Mouse (Mus musculus) spleen, embryonic (tissue): ENCODE results near the gene Zbtb41.
"Not testable (repeated sequence)": the region's sequence is repeated elsewhere in the genome, so short reads cannot be mapped to it uniquely, and the experiment has no call there.

Source experiments
- CTCF ChIA-PET: fragments of 350-600 bp; sonication (Branson Sonifier 250); formaldehyde crosslinking; loops from one replicate; lab custom pipeline; 2022; lab: Charles Lee

Zbtb41 gene

DNA sequence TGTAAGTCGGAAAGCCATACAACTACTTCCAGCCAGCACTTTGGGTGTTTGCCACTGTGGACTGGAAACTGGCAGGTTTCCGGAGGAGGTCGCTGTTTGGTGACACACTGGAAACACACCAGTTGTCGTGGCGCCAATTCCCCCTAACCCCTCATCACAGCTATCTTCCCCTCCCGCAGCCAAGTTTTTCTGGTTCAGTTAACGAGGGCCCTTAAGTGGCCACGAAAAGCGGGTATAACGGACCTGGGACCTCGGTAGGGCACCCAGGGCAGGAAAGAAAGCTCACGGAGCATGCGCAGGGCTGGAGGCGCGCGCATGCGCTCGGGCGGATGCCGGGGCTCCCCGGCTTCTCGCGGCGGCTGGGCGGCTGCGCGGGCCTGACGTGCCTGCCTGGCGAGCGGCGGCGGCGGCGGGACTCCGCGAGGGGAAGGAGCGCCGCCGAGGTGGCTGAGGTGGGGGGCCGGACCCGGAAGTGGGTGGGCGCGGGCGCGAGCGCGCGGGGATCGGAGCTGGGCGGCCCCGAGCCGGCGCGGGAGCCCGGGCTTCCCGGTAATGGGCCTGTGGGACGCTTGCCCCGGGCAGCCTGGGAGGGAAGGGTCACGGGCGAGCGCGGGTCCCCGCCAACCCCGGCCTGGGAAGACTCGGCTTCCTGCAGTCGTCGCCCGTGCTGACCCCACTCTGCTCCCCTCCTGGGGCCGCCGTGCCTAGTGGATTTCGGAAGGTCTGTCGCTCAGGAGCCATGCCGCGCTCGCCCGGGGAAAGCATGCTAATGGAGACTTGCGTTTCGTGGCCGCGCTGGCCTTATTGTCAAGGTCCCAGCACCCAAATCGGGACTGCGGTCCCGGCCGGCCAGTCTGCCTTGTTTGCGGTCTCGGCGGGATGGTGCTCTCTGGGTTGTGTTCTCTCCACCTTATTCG lies at the start of gene Zbtb41:
Zbtb41 (plus strand) TSS at position 414 of the 917 bp plus-strand sequence.
- CTCF ChIA-PET: interaction anchor here (0.9 kb wide), 1 partner anchor 19 kb away, joined by 3 read pairs; no protein-coding TSS in a partner anchor

DNA sequence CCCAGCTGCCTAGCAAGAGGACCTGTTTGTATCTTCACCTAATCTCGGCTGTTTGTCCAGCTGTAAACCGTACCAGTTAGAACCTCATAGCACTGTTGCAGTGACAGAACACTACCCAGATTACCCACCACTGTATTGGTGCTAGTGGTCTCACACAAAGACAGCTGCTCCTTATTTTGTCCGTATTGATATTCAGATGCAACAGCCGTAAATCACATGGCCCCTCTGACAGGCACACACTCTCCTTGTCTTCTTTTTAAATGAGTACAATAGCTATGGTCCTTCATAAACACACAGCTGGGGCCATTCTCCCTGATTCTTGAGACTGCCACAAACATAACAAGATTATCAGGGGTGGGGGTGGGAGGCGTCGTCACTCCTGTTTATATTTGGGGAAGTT lies 46.2 kb upstream of the Zbtb41 start:
- CTCF ChIA-PET: no interaction called here

DNA sequence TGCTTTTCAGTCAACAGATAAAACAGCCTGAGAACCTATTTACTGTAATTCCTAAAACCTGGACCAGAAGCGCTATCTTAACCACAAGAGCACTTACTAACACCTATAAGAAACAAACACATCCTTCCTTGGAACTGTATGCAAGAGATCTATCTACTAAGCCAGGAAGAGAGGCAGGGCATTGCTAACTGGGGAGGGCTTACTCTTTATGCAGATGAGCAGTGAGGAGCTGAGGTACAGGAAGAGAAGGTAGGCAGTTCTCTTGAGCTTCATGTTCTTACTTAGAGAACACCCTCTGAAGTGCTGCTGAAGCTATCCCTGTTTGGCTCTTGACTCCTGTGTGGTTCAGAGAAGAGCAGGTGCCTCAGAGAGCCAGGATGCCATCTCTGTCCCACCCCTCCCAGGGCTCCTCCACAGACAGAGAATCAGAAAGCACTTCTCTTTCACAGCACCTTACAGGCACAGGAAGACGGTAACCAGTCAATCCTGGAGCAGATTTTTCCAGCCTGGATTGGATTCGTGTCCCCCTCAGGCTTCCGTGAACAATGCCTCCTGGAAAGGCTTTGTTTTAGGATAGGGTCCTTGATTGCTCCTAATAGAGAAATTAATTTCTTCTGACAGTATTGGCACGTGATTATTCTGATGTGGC lies 45.3 kb upstream of the Zbtb41 start, which contains the start of gene Crb1:
Crb1 (minus strand) TSS at position 463 of the 649 bp plus-strand sequence.
- CTCF ChIA-PET: no interaction called here

DNA sequence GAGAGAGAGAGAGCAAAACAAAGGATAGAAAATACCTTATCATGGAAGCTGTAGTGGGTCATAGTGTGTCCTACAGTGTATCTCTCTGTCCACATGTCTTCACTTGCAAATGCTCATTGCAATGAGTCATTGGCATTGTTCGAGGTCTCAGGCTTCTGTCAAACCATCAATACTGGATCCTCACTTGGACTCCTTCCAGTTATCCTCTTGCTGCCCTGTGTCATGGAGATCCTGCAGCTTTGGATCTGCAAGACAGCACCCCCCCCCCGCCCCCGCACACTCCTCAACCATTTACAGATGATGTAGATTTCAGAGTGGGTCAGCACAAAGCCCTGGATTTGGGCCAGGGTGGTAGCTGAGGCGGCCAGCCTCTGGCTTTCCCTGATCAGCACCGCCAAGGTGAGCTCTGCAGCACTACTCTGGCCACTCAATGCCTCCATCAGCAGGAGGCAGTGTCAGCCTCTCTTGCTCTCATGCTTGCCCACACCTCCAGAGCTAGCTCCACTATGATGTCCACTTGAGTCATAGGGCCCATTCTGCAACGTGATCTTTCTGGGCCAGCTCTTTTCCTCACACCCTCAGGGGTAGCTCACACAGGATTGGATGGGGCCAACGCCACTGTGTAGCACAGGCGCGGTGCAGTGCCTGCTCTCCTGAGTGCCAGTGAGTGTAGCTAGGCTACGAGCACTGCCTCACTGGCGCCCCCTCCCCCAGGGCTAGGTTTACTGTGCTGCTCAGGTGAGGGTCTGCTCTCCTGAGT lies 43.0 kb upstream of the Zbtb41 start:
- CTCF ChIA-PET: no interaction called here

DNA sequence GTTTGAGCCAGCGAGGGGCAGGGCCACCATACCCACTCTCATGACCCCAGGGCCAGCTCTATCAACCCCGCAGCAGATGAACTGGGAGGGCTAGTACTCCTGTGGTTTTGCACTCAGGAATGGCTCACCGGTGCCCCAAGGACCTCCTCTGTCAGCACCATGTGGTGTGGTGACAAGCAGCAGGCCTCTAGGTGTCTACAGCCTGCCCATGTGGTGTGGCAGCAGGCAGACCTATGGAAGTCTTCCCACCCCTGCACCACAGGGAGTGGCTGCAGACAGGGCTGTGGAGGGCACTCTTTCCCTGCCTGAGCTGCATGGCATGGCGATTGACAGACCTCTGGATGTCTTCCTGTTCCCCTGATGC lies 42.5 kb upstream of the Zbtb41 start:
- CTCF ChIA-PET: no interaction called here

DNA sequence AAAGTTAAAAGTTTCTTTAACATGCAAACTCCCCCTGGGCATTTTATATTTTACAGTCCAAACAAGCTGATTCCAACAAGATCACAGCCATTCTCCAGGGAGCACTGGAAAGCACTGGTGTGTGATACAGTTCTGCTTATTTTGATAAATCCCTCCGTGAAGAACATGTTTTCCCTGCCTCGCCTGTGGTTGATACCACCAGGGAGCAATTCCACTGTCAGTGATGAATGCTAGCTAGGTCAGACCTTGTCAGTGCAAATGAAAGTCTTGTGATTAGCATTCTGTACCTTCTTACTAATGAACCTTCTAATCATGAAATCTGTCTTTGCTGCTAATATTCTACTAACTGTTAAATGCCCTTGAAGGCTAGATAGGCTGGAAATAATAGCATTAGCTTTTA lies 30.3 kb upstream of the Zbtb41 start:
- CTCF ChIA-PET: no interaction called here

DNA sequence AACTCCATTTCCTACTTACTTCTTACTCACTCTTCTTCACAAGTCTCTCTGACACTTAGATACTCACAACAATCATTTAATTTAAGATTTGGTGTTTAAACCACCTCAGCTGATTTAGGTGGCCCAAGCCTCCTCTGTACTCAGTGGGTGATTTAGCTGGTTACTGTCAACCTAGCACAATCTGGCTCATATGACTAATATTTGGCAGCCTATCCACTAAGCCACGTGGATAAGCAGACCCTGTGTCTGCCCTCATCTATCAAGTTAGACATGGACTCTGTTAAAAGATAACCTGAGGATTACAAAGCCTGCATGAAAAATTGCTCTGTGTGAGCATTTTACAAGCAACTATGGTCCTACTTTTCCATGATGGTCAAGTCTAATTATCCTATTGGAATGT lies 25.5 kb upstream of the Zbtb41 start:
- CTCF ChIA-PET: no interaction called here

DNA sequence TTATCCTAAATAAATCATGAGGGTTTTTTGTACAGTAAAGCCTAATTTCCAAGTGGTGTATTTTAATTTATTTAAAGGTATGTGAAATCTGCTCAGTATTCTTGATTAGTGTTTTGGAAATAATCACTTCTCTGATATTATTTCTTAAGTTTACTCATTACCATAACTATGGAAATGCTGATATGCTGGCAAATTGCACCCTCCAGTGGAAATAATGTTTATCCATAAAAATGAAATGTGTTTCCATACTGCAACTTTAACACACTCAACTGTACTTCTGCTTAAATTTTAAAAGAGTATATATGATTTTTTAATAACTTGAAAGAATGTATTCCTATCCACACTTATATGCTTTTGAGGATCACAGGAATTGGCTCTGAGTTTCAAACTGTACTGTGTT lies 16.3 kb upstream of the Zbtb41 start:
- CTCF ChIA-PET: no interaction called here

DNA sequence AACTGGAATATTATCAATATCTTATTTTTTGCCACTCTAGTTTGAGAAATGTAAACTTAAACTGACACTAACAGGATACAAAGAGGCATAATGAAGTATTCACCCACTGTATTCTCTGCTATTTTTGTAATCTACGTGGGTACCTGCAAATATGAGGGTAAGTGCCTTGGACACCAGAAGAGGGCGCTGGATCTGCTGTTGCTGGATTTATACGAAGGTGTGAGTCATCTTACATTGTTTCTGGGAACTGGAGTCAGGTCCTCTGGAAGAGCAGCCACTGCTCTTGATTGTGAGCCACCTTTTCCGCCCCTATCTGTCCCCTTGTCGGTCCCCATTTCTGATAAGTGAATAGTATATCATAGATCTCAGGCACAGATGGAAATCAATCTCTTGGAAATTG lies 14.4 kb upstream of the Zbtb41 start:
- CTCF ChIA-PET: no interaction called here

DNA sequence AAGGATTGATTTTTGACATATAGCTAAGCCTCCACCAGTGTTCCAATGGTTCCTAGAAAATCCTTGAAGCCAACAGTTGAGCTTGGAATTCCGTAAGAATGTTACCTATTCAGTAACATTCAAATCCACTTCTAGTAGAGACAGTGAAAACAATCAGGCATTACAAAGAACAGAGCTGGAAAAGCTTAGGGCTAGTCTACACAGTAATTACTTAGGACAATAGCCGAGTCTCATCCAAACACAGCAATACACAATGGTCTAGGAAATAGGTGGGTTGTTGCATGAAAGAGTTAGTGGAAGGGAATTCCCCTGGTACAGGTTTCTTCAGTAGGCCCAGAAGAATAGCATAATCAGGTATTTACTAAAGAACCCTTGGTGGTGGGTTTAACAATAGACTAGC lies 9.7 kb upstream of the Zbtb41 start:
- CTCF ChIA-PET: not testable (repeated sequence)

DNA sequence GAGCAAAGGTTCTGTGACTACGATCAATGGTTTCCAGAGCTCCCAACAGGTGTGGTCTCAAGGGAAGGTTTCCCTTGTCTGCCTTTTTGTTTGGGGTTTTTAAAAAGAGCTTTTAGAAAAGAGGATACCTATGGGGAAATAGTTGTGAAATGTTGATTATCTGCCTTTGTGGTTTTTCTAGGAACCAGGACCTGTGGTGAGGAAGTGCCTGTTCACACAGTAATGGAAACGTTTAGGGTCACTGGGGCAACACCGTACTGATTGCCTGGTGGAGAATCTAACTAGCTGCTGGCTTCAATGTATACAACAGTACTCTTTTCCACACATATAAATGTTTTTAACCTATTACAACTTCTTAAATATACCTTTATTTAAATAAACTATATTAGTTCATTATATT lies 8.6 kb upstream of the Zbtb41 start:
- CTCF ChIA-PET: no interaction called here

DNA sequence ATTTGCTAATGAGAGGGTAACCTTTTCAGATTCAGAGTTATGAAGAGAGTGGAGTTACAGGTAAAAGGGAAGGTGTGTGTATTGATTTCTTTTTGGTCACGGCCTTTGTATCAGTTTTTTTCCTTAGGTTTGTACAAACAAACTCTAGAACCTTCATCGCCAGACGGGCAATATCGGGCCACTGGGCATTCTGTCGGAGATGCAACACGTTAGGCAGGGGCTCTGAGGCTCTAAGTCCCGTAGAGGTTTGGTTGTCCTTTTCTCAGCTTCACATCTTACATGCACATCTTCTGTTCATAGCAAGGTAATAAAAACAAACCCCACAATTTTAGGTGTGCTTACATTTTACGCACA lies 590 bp upstream of the Zbtb41 start:
- CTCF ChIA-PET: interaction anchor here (0.9 kb wide), 1 partner anchor 18 kb away, joined by 3 read pairs; no protein-coding TSS in a partner anchor

DNA sequence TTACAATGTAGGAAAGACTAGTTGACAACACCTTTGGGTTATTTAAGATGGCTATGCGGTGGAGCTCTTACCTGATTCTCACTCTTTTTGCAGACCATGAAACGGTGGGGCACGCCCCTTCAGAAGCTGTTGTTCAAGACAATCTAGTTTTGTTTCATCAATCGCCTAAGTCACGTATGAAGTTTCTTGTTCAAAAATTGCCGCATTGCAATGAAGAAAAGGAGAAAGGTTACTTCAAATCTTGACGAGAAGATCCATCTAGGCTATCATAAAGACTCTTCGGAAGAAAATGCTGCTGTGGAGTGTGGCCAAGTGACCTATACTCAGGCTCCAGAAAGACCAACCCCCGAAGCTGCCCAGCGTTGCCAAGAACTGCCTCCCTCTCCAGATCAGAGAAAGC lies 853 bp downstream of the Zbtb41 start:
- CTCF ChIA-PET: no interaction called here

DNA sequence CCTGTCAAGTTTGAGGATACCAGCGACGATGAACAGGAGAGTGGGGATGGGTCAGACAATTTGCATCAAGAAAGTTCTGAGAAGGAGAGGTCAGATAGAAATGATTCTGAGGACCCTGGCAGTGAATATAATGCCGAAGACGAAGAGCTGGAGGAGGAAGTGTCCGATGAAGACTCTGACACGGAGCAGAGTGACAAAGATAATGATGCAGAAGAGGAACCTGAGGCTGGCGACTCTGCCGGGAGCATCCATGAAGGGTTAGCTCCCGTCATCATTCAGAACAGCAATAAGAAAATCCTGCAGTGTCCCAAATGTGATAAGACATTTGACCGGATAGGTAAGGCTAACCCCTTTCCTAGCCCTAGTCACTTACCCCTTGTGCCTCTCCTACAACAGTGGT lies 1.8 kb downstream of the Zbtb41 start:
- CTCF ChIA-PET: no interaction called here

DNA sequence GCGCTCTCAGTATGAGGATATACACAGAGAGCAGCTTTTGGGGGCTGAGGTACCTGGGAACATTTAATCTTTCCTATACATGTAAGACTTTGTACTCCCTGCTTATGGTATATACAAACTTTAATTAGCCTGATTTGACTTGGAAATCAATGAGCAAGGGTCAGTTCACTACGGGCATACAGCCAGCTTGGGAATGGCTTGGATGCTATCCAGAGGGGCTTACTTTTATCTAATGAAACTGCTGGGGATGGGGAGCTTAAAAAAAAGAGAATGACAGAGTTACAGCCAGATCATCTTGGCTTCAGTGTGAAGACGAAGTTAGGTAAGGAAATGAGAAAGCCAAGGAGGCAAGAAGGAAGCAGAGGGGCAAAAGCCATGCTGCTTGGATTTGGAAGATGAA lies 2.9 kb downstream of the Zbtb41 start:
- CTCF ChIA-PET: no interaction called here

DNA sequence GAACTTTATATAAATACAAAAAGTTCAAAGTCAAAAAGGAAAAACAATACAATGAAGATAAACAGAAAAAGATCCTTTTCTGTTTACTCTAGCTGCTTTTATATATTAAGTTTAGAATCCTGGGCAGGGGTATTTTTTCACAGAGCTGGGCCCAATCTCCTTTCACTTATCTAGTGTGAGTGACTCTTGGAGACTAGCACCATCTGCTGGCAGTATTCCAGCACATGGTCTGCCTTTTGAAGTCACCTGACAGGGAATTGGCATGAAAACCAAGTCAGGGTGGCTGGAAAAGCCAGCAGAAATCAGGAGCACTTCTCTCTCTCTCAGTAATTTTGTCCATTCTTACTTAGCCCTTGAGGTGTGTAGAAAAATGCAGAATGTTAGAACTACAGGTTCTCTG lies 16.3 kb downstream of the Zbtb41 start:
- CTCF ChIA-PET: no interaction called here

DNA sequence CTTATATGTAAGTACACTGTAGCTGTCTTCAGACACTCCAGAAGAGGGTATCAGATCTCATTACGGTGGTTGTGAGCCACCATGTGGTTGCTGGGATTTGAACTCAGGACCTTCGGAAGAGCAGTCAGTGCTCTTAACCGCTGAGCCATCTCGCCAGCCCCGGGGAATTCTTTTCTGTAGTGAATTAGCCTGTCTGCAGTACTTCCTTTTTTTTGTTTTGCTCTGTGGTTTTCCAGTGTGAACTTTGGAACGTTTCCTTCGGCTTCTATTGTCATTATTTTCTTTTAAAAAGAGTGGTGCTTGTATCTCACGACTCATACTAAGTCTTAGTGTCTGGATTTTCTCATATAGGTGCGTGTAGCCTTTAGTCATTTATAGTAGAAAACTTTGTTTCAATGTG lies 21.0 kb downstream of the Zbtb41 start:
- CTCF ChIA-PET: not testable (repeated sequence)

DNA sequence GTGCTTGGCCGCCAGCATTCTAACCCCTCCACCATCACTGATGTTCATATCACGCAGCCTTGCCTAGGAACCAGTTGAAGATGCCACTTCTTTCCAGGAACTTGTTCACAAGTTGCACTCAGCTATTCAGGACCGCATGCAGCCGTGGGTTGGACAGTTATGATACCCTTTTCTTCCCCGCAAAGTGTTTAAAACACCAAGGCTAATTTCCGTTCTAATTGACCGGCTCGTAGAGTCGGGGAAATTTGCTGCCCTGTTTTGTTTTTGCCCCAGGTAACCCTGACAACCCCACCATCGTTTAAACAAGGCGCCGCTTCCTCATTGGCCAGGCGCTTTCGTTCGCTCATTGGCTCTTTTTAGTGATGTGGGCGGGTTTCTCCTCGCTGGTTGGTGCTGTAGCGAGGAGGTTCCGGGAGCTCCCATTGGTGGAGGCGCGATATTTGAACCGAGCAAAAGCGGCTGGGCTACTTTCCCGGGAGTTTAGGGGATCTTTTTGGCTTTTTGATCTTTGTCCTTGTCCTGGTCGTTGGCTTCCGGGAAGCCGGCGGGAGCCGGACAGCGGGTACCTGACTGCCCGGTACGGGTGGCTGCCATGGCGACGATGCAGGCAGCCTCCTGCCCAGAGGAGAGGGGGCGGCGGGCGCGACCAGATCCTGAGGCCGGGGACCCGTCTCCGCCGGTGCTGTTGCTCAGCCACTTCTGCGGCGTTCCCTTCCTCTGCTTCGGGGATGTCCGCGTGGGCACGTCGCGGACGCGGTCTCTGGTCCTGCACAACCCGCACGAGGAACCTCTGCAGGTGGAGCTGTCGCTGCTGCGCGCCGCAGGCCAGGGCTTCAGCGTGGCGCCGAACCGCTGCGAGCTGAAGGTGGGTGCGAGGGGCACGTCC lies 32.5 kb downstream of the Zbtb41 start, which contains the start of gene Aspm:
Aspm (plus strand) TSS at position 433 of the 886 bp plus-strand sequence.
- CTCF ChIA-PET: no interaction called here

DNA sequence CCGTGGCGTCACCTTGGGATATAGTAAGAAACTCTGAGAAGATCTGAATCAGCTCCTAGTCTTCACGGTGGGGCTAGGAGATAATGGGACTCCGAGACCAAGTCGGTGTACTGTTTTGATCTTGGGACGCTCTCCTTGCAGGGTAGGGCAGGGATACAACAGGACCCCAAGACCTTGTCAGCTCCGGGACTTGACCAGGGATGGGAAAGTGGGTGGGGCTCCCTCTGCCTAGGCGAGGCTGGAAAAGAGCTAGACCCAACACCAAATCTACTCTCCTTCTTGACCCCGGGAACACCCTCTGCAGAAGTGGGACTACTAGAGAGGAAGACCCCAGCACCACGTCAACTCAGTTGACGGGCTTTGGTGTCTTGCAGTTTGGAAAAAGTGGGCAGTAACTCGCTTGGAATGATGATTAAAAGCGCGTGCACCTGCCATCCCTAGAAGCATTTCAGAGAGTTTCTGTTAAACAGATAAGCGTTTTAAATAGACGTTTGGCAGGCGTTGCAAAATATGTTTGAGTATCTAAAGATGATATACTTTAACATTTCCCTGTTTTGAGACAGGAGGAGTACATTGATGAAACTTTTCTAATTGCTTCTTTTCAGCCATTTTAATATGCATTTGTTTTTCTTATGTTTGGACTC lies 33.3 kb downstream of the Zbtb41 start:
- CTCF ChIA-PET: no interaction called here

DNA sequence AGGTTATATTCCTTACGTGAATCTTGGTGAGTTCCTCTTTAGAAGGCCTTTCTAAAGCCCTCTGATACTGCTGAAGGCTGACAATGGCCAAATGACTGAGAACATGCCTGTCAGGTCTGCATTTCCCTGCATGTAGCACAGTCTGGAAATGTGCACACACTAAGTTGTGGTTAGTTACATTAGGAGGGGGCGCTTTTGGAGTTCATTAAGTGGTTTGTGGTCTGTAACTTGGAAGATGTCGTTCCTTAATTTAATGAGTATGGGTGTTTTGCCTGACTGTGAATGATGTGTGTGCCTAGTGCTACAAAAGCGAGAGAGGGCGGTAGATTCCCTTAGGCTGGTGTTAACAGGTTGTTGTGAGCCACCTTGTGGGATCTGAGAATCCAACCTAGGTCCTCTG lies 38.7 kb downstream of the Zbtb41 start:
- CTCF ChIA-PET: no interaction called here

DNA sequence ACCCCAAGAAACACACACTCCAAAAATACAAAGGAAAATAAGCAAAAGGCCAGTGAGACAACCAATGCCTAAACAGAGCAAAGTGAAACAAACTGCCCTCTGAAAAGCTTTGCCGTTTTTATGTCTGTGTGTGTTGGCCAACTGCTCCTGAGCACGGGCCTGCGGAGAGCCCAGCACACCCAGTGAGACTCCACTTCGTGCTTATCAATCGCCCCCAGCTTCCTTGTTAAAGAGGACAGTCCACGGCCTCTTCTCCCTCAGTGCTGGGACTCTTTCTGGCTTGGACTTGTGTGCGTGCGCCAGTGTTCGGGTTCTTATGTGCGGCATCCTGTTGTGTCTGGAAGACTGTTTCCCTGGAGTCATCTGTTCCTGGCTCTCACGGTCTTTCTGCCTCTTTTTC lies 43.8 kb downstream of the Zbtb41 start:
- CTCF ChIA-PET: no interaction called here
